Mouse (Mus musculus) kidney, embryonic 14.5 days (tissue): ENCODE data around the gene Arl11. TPM values are rescaled to one million over a fixed set of nuclear protein-coding genes. Genes with fewer than 3 reads are reported as not detected.

Experiments
- polyA plus RNA-seq: library from polyadenylated mRNA; unstranded; fragments of >200 nt; fragmentation: Nextera tagmentation; extraction: Ambion mirVana; gene quantifications from 2 replicates; pipeline ENCODE4 v1.2.1, GENCODE M21; 2014

Arl11 gene
- polyA plus RNA-seq, 1 experiment from 2014 or later: 0.85 TPM

Other genes with a start within 250 kb of the Arl11 start
- gene Sacs, start 171.3 kb upstream of the Arl11 start, polyA plus RNA-seq: 2.8 and 3.6 TPM in 2 replicates
- 0.76 and 1.1 TPM in 2 replicates for gene Sgcg, start 51.3 kb upstream of the Arl11 start, polyA plus RNA-seq
- gene Ebpl, start 50.7 kb downstream of the Arl11 start, polyA plus RNA-seq: 10.3 and 13.0 TPM in 2 replicates
- gene Kpna3, start 130.1 kb downstream of the Arl11 start, polyA plus RNA-seq: 34.4 and 64.9 TPM in 2 replicates
- gene Spryd7, start 247.1 kb downstream of the Arl11 start, polyA plus RNA-seq: 23.3 and 24.0 TPM in 2 replicates